Mouse (Mus musculus): Measurements from ENCODE around the gene Trh. TPM values are rescaled to one million over a fixed set of nuclear protein-coding genes. Genes with fewer than 3 reads are reported as not detected.

The Trh gene
- polyA plus RNA-seq, 1 experiment from 2014 or later = not detected

DNA sequence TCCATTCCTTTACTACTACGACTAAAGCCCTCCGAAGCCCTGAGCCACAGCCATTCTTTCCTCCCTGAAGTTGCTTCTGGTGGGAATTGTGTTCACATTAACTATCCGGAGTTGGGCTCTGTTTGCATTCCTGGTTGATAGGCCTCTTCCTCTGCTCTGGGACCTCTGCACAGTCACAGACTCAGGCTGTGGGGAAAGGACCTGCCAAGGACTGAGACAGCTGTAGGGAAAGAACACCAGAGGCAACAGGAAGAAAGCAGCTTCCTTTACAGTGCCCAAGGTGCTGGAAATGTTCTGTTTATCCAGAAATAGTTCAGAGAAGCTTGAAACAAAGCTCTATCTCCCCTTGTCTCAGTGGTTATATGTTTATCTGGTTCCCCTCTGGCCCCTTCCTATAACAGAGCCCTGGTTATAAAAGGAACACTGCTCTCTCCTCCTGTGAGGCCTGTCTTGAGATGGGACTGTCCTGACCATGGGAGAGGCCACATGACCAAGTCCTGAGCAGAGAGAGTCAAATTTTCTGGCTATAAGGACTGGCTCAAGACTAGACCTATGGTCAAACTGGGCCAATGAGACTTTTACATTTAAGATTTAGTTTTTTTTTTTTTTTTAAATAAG is 8.9 kb upstream of the Trh start:
- H3K27me3 ChIP-seq = no peaks in the 10 kb centered on the region
- H3K27ac ChIP-seq = no peak overlapping the region
- no peak overlapping the region for H3K4me2 ChIP-seq (replicated peaks)
- WGBS = 59% methylated on average over 3 of the region's 3 CpGs
- no peaks in the 10 kb centered on the region for H3K4me1 ChIP-seq
- no peak overlapping the region for H3K4me3 ChIP-seq
- ATAC-seq (ENCODE audit: low FRiP score, low read depth) = no peak
- no peaks in the 10 kb centered on the region for H3K36me3 ChIP-seq
- H3K9me3 ChIP-seq = peaks cover 6% of the 10 kb centered on the region; the same call in 1 of the 2 replicates
- no peak overlapping the region for H3K9ac ChIP-seq

DNA sequence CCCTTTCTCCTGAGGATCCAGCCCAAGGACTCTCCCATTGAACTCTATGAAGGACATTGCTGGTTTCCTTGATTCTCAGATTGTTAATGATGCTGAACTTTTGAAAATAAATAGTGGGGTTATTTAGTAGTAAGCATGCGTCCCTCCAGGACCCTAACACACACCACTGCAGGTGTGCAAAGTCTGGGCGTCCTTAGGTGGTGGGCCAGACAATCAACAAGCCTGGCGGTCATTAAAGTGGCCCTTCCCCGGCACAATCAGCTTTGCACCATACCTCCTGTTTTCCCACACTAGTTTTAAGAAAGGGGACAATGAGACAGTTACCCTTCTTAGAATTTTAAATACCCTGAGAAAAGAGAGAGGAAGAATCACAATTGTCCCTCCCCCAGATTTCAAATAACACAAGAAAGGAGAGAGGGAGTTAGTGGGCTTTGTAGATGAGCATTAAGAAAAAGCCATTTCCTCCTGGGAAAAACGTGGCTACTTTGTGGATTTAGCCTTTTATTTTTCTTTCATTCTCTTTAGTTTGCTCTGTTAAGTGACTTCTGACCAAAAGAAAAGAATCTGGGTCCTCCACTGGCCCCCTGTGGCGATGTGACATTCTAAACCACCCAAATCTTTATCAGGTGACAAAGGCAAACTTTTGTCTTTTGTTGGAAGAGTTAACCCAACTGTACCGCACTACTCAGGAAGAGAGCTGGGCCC is 2.9 kb upstream of the Trh start:
- ATAC-seq (ENCODE audit: low FRiP score, low read depth) = no peak
- peaks cover 51% of the 10 kb centered on the region for H3K27me3 ChIP-seq
- H3K9ac ChIP-seq = no peak overlapping the region
- H3K9me3 ChIP-seq = no peaks in the 10 kb centered on the region
- no peaks in the 10 kb centered on the region for H3K36me3 ChIP-seq
- no peak overlapping the region for H3K27ac ChIP-seq
- no peak overlapping the region for H3K4me3 ChIP-seq
- no peak overlapping the region for H3K4me2 ChIP-seq (replicated peaks)
- H3K4me1 ChIP-seq = peaks cover 8% of the 10 kb centered on the region; the same call in 1 of the 2 replicates
- 32% methylated on average over 7 of the region's 7 CpGs for WGBS

DNA sequence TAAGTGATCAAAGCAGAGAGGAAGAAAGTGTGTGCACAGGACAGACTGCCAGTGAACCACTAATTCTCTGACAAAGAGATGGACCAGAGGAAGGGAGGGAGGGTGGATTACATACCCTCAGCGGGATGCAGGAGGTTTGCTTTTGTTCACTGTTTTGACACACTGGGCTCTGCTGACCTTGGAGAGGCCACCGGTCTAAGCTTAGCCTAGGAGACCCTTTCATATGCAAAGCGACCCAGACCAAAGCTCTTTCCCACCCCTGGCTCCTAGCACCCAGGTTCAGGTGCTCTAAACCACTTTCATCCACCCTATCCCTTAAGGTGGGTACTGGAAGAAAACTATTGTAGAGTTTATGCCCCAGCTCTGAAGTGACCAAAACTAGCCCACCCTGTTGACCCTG is 1.9 kb upstream of the Trh start:
- WGBS = 23% methylated on average over 3 of the region's 3 CpGs
- H3K27ac ChIP-seq = no peak overlapping the region
- no peak for ATAC-seq (ENCODE audit: low FRiP score, low read depth)
- H3K4me1 ChIP-seq = peaks cover 8% of the 10 kb centered on the region; the same call in 1 of the 2 replicates
- H3K4me3 ChIP-seq = no peak overlapping the region
- H3K9me3 ChIP-seq = no peaks in the 10 kb centered on the region
- no peak overlapping the region for H3K9ac ChIP-seq
- H3K27me3 ChIP-seq = peaks cover 58% of the 10 kb centered on the region
- no peaks in the 10 kb centered on the region for H3K36me3 ChIP-seq
- H3K4me2 ChIP-seq (replicated peaks) = no peak overlapping the region

DNA sequence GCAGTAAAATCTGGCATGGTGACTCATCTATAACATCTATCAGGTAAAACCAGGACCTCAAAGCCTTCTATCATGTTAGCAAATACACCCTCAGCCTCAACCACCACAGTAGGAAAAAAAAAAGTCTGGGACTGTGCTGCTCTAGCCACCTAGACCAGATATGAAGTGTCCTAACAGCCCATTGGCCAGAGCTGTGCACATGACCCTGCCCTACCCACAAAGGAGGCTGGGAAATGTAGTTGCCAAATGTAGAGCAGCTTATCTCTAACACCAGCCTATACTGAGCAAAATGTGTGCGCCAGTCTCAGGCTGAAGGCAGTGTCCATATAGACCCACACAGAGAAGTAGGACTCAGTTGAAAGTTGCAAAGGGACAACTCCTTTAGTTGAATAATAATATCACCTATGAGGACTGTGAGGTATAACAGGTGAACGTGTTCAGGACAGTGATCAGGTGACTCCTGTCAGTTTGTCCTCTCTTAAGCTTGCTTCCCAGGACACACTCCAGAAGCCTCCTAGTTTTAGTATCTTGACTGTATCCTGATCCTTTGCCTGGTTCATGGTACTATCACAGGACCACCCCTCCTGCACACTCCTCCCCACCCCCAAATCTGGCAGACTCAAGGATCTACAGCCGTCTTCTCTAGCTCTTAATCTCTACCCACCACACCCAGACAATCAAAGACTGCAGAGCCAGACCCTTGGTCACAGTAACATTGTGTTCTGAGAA is 3.1 kb downstream of the Trh start:
- no peaks in the 10 kb centered on the region for H3K9me3 ChIP-seq
- H3K4me2 ChIP-seq (replicated peaks) = no peak overlapping the region
- no peak overlapping the region for H3K9ac ChIP-seq
- no peaks in the 10 kb centered on the region for H3K36me3 ChIP-seq
- H3K27ac ChIP-seq = no peak overlapping the region
- WGBS = 71% methylated on average over 3 of the region's 3 CpGs
- H3K4me1 ChIP-seq = peaks cover 8% of the 10 kb centered on the region; the same call in 1 of the 2 replicates
- H3K4me3 ChIP-seq = no peak overlapping the region
- H3K27me3 ChIP-seq = peaks cover 44% of the 10 kb centered on the region
- ATAC-seq (ENCODE audit: low FRiP score, low read depth) = peak; percentile 81

GRCm38 (mm10) chr6:92235036-92235435 is 9.4 kb downstream of the Trh start:
- ATAC-seq (ENCODE audit: low FRiP score, low read depth) = no peak
- Histone ChIP-seq H3K27me3 (no peaks in the 10 kb centered on the region), H3K9ac (no peak overlapping the region), H3K9me3 (no peaks in the 10 kb centered on the region), H3K4me2 (replicated peaks) (no peak overlapping the region), H3K36me3 (no peaks in the 10 kb centered on the region), H3K4me3 (no peak overlapping the region), H3K4me1 (no peaks in the 10 kb centered on the region), H3K27ac (no peak overlapping the region)
- WGBS = 50% methylated on average over 12 of the region's 12 CpGs

- no peaks in the 10 kb centered on the region for H3K9me3 ChIP-seq
- H3K9ac ChIP-seq = no peak overlapping the region
- H3K4me2 ChIP-seq (replicated peaks) = no peak overlapping the region
- no peak overlapping the region for H3K4me3 ChIP-seq
- no peaks in the 10 kb centered on the region for H3K36me3 ChIP-seq
- no peak for ATAC-seq (ENCODE audit: low FRiP score, low read depth)
- no peaks in the 10 kb centered on the region for H3K27me3 ChIP-seq
- no peaks in the 10 kb centered on the region for H3K4me1 ChIP-seq
- 65% methylated on average over 4 of the region's 4 CpGs for whole genome bisulfite sequencing
- no peak overlapping the region for H3K27ac ChIP-seq
Observed at GRCm38 (mm10) chr6:92231762-92232161, 12.7 kb downstream of the Trh start.

DNA sequence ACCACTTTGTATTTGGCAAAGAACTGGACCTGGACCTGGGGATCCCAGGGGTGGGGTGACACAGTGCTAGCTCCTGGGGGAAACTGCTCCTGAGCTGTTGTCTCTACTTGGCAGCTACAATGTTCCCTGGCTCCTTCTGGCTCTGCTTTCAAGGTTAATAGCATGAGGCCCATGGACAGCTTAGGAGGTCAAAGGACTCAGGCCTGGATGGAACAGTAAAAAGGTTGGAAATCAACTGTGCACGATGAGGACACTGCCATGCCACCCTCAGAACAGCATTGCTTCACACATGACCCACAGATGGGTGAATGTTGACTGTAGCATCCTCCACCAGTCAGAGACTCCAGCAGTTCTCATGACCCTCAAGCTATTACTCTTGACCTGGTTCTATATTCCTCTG is 13.1 kb downstream of the Trh start:
- no peak overlapping the region for H3K9ac ChIP-seq
- no peak overlapping the region for H3K27ac ChIP-seq
- no peaks in the 10 kb centered on the region for H3K9me3 ChIP-seq
- ATAC-seq (ENCODE audit: low FRiP score, low read depth) = no peak
- H3K4me1 ChIP-seq = no peaks in the 10 kb centered on the region
- 75% methylated on average over 1 of the region's 1 CpGs for WGBS
- no peaks in the 10 kb centered on the region for H3K27me3 ChIP-seq
- H3K4me3 ChIP-seq = no peak overlapping the region
- H3K4me2 ChIP-seq (replicated peaks) = no peak overlapping the region
- no peaks in the 10 kb centered on the region for H3K36me3 ChIP-seq

DNA sequence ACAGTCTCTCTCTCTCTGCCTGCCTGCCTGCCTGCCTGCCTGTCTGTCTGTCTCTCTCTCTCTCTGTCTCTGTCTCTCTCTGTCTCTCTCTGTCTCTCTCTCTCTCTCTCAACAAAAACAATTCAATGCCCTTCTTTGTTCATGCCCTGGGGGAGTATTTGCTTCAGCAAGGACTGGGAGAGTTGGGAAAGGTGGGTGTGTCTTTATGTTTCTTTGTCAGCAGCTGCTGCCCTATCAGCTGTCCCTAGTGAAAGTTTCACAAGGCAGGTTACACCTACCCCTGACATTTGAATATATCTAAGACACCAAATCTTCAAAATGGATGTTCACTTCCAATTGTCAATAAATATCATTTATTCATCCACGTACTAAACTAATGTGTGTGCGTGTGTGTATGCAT is 14.9 kb downstream of the Trh start:
- H3K4me1 ChIP-seq = no peaks in the 10 kb centered on the region
- H3K27ac ChIP-seq = no peak overlapping the region
- no peaks in the 10 kb centered on the region for H3K27me3 ChIP-seq
- H3K9me3 ChIP-seq = no peaks in the 10 kb centered on the region
- no peak for ATAC-seq (ENCODE audit: low FRiP score, low read depth)
- no peak overlapping the region for H3K4me3 ChIP-seq
- no peak overlapping the region for H3K9ac ChIP-seq
- H3K36me3 ChIP-seq = no peaks in the 10 kb centered on the region
- 88% methylated on average over 2 of the region's 2 CpGs for WGBS
- H3K4me2 ChIP-seq (replicated peaks) = no peak overlapping the region

DNA sequence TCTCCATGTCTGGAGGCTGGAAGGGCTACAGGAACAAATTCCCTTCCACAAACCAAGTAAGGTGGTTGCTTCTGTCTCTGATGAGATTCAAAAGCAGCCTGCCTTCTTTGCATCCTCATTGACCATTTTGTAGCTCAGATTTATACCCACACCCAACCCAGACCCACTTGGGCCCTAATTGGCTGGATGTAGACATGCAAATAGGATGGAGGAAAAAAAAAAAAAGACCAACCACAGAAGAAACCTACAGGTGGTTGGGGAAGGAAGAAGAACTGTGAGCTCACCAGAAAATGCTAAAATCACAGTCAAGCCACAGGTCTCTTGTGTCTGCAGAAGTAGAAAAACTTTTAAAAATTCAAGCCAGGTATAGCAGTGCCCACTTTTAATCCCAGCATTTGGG is 15.3 kb downstream of the Trh start:
- no peaks in the 10 kb centered on the region for H3K9me3 ChIP-seq
- no peaks in the 10 kb centered on the region for H3K36me3 ChIP-seq
- no peak overlapping the region for H3K27ac ChIP-seq
- no peak overlapping the region for H3K9ac ChIP-seq
- H3K4me3 ChIP-seq = no peak overlapping the region
- no peak for ATAC-seq (ENCODE audit: low FRiP score, low read depth)
- H3K4me1 ChIP-seq = no peaks in the 10 kb centered on the region
- no peaks in the 10 kb centered on the region for H3K27me3 ChIP-seq
- H3K4me2 ChIP-seq (replicated peaks) = no peak overlapping the region

DNA sequence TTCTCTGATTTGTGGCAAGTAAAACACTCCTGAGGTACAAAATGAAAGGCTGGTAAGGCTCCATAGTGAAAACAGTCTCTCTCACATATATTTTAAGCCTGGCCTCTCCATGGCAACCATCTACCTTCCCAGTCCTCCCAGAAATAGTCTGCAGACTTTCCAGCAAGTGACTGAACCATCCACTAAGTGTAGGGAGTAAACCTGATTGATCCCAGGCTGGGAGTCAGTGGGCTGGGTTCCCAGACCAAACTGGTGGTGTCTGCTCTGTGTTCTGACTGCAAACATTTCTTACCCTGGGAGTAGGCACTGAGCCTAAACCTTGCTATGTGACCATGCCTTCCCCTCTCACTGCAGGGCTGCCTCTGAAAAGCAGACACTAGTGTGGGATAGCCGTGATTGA is 19.5 kb downstream of the Trh start:
- ATAC-seq (ENCODE audit: low FRiP score, low read depth) = no peak
- Histone ChIP-seq H3K27ac (no peak overlapping the region), H3K4me1 (no peaks in the 10 kb centered on the region), H3K36me3 (no peaks in the 10 kb centered on the region), H3K9me3 (no peaks in the 10 kb centered on the region), H3K27me3 (no peaks in the 10 kb centered on the region), H3K4me3 (no peak overlapping the region), H3K4me2 (replicated peaks) (no peak overlapping the region), H3K9ac (no peak overlapping the region)
- WGBS = 79% methylated on average over 1 of the region's 1 CpGs

- no peaks in the 10 kb centered on the region for H3K4me1 ChIP-seq
- H3K27me3 ChIP-seq = no peaks in the 10 kb centered on the region
- no peaks in the 10 kb centered on the region for H3K36me3 ChIP-seq
- no peak overlapping the region for H3K4me3 ChIP-seq
- no peaks in the 10 kb centered on the region for H3K9me3 ChIP-seq
- H3K9ac ChIP-seq = no peak overlapping the region
- H3K27ac ChIP-seq = no peak overlapping the region
- WGBS = 76% methylated on average over 3 of the region's 3 CpGs
- ATAC-seq (ENCODE audit: low FRiP score, low read depth) = no peak
- no peak overlapping the region for H3K4me2 ChIP-seq (replicated peaks)
Observed at GRCm38 (mm10) chr6:92222021-92222420, 22.4 kb downstream of the Trh start.

GRCm38 (mm10) chr6:92221604-92222003 is 22.8 kb downstream of the Trh start:
- no peak for ATAC-seq (ENCODE audit: low FRiP score, low read depth)
- Histone ChIP-seq H3K36me3 (no peaks in the 10 kb centered on the region), H3K27ac (no peak overlapping the region), H3K4me2 (replicated peaks) (no peak overlapping the region), H3K9ac (no peak overlapping the region), H3K4me1 (no peaks in the 10 kb centered on the region), H3K9me3 (no peaks in the 10 kb centered on the region), H3K27me3 (no peaks in the 10 kb centered on the region), H3K4me3 (no peak overlapping the region)
- 75% methylated on average over 6 of the region's 6 CpGs for WGBS
